Mouse (Mus musculus) liver, embryonic 14.5 days (tissue): ENCODE data around the gene Srarp. TPM values are rescaled to one million over a fixed set of nuclear protein-coding genes. Genes with fewer than 3 reads are reported as not detected.

Source experiments
- ATAC-seq: fragments of 200-750 bp; cut with Nextera tagmentation; 2 replicates; pipeline ENCODE4 v1.8.0; 2017; ENCODE audit warnings: moderate number of reproducible peaks, mild to moderate bottlenecking, moderate library complexity; ENCODE audit not compliant: insufficient read depth
- DNase-seq, 3 experiments: peaks; one replicate each; pipeline ENCODE4 v3.0.0-alpha.2; 2012 to 2013; ENCODE audit warnings: low read depth in 3 of 3, low spot score in 3 of 3
- H3K27ac ChIP-seq: fragments of 300-500 bp; sonication (generic); 2 replicates; pipeline ENCODE4 v1.5.1; 2014; ENCODE audit warnings: moderate library complexity, mild to moderate bottlenecking, control low read depth, inconsistent platforms
- H3K27me3 ChIP-seq: fragments of 300-500 bp; sonication (generic); 2 replicates; pipeline ENCODE4 v1.6.1; 2014; ENCODE audit warnings: mild to moderate bottlenecking, low read length, moderate library complexity; ENCODE audit not compliant: control insufficient read depth, insufficient read depth
- H3K36me3 ChIP-seq: fragments of 300-500 bp; sonication (generic); replicated peaks from 2 replicates; pipeline ENCODE4 v1.6.1; 2014; ENCODE audit warnings: low read depth; ENCODE audit not compliant: control insufficient read depth, insufficient read depth
- H3K4me1 ChIP-seq, 2 experiments: fragments of 200-500 bp in 1 of 2; fragments of 300-500 bp in 1 of 2; sonication (generic) in 1 of 2; replicated peaks; 2 replicates each; pipeline ENCODE4 v1.6.1; 2012 to 2014; ENCODE audit warnings: antibody characterized with exemption in 1 of 2, inconsistent platforms in 1 of 2, low read length in 1 of 2; ENCODE audit not compliant: control insufficient read depth in 2 of 2, insufficient read depth in 2 of 2
- H3K4me2 ChIP-seq: fragments of 300-500 bp; sonication (generic); 2 replicates; pipeline ENCODE4 v1.6.1; 2014; ENCODE audit warnings: low read depth, mild to moderate bottlenecking, control low read depth, moderate library complexity
- H3K4me3 ChIP-seq, 2 experiments: fragments of 200-500 bp in 1 of 2; fragments of 300-500 bp in 1 of 2; sonication (generic) in 1 of 2; 2 replicates each; pipeline ENCODE4 v1.5.1; 2012 to 2014; ENCODE audit warnings: low read depth in 2 of 2, low read length in 2 of 2, mild to moderate bottlenecking in 2 of 2, control low read depth in 1 of 2, inconsistent platforms in 1 of 2, moderate library complexity in 1 of 2; ENCODE audit not compliant: insufficient read depth in 1 of 2
- H3K9ac ChIP-seq: fragments of 300-500 bp; sonication (generic); replicated peaks from 2 replicates; pipeline ENCODE4 v1.6.1; 2014; ENCODE audit warnings: mild to moderate bottlenecking, control low read depth, moderate library complexity
- H3K9me3 ChIP-seq: fragments of 300-500 bp; sonication (generic); 2 replicates; pipeline ENCODE4 v1.6.1; 2016; ENCODE audit warnings: low read length, mixed read lengths; ENCODE audit not compliant: control insufficient read depth
- CTCF ChIP-seq: IDR thresholded peaks from 2 replicates; pipeline ENCODE4 v1.5.1; 2016; ENCODE audit warnings: antibody characterized with exemption, low read depth, control low read depth
- EP300 ChIP-seq: IDR thresholded peaks from 2 replicates; pipeline ENCODE4 v1.6.1; 2016; ENCODE audit warnings: antibody characterized with exemption, low read depth
- WGBS: fragments of 180-500 bp; shearing (Covaris S2); extraction: QIAGEN DNeasy Blood & Tissue Kit; methylation state at CpG from one replicate; pipeline ENCODE4 v1.1.7; 2014; ENCODE audit not compliant: insufficient replicate concordance; 5-methylcytosine and 5-hydroxymethylcytosine counted together
- polyA plus RNA-seq, 2 experiments: library from polyadenylated mRNA; depleted of rRNA in 1 of 2; stranded (reverse) in 1 of 2; unstranded in 1 of 2; fragments of >200 nt; fragmentation: Nextera tagmentation in 1 of 2; extraction: Ambion mirVana in 1 of 2; gene quantifications; 2 replicates each; pipeline versions ENCODE4 v1.2.1 to v1.2.3; 2012 to 2014

The Srarp gene
- polyA plus RNA-seq, 2 experiments: not detected

GRCm38 (mm10) chr4:141408577-141408976, 27.3 kb downstream of the Srarp start:
- Histone ChIP-seq H3K9ac (no peak overlapping the region), H3K36me3 (no peaks in the 10 kb centered on the region), H3K9me3 (no peaks in the 10 kb centered on the region), H3K27me3 (no peaks in the 10 kb centered on the region), H3K27ac (no peak overlapping the region), H3K4me3 (no peak overlapping the region), H3K4me1 (no peaks in the 10 kb centered on the region), H3K4me2 (no peak overlapping the region)
- no peak for TF ChIP-seq EP300
- DNase-seq (no peak), ATAC-seq (no peak)
- 74% methylated on average over 3 of the region's 3 CpGs for WGBS

DNA sequence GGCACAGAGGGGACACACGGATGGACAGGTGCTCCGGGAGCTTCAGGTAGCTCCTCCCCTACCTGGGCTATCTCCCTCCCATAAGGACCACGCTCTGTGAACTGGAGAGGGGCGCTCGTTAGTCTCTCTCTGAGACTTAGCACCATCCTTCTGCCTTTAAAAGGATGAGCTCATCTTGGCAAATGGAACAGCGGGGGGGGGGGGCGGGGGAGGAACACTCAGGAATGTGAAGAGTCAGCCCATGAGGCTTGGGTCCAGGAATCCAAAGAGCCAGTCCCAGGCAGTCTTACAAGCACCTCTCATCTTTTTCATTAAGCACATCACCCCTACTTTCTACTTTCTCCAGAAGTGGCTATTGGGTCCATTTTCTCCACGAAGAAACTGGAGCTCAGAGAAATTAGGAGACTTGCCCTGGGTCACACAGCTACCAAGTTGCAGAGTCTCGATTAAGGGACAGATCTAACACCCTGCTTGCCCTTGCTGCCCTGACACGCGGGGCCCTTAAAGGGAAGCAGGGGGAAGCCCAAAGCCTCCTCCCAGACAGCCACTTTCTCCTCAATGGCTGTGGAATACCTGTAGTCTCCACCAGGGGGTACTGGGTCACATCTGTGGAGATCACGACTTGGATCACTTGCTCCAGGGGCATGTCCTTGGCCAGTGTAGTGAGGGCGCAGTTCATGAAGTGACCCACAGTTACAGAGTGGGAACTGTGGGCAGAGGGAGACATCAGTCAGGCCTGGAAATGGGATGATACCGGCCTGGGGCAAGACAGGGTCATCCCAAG, 29.2 kb downstream of the Srarp start:
- Histone ChIP-seq H3K9me3 (no peaks in the 10 kb centered on the region), H3K36me3 (no peaks in the 10 kb centered on the region), H3K4me1 (no peaks in the 10 kb centered on the region), H3K27ac (no peak overlapping the region), H3K9ac (no peak overlapping the region), H3K27me3 (no peaks in the 10 kb centered on the region), H3K4me2 (no peak overlapping the region), H3K4me3 (no peak overlapping the region)
- ATAC-seq (no peak), DNase-seq (no peak)
- WGBS: 30% methylated on average over 13 of the region's 14 CpGs
- TF ChIP-seq EP300 (no peak), CTCF (peak; percentile 78)

GRCm38 (mm10) chr4:141405314-141405622, 30.6 kb downstream of the Srarp start:
- no peaks in the 10 kb centered on the region for H3K9me3 ChIP-seq
- WGBS: 63% methylated on average over 3 of the region's 3 CpGs
- H3K4me2 ChIP-seq: no peak overlapping the region
- DNase-seq: no peak
- H3K9ac ChIP-seq: no peak overlapping the region
- no peaks in the 10 kb centered on the region for H3K4me1 ChIP-seq
- no peaks in the 10 kb centered on the region for H3K27me3 ChIP-seq
- no peaks in the 10 kb centered on the region for H3K36me3 ChIP-seq
- no peak overlapping the region for H3K4me3 ChIP-seq
- TF ChIP-seq CTCF (no peak), EP300 (no peak)
- no peak overlapping the region for H3K27ac ChIP-seq
- no peak for ATAC-seq

- no peak for TF ChIP-seq EP300
- peak; percentile 98 for TF ChIP-seq CTCF
- no peak overlapping the region for H3K4me3 ChIP-seq
- 11% methylated on average over 15 of the region's 15 CpGs for WGBS
- no peak overlapping the region for H3K27ac ChIP-seq
- H3K27me3 ChIP-seq: no peaks in the 10 kb centered on the region
- no peaks in the 10 kb centered on the region for H3K4me1 ChIP-seq
- H3K4me2 ChIP-seq: no peak overlapping the region
- peak; percentile 51 to 53 (median 51) for DNase-seq
- H3K9me3 ChIP-seq: no peaks in the 10 kb centered on the region
- H3K36me3 ChIP-seq: no peaks in the 10 kb centered on the region
- H3K9ac ChIP-seq: no peak overlapping the region
- peak; percentile 28; the same call in 1 of the 2 replicates for ATAC-seq
These were observed 31.2 kb downstream of the Srarp start for GRCm38 (mm10) chr4:141404518-141405313.

DNA sequence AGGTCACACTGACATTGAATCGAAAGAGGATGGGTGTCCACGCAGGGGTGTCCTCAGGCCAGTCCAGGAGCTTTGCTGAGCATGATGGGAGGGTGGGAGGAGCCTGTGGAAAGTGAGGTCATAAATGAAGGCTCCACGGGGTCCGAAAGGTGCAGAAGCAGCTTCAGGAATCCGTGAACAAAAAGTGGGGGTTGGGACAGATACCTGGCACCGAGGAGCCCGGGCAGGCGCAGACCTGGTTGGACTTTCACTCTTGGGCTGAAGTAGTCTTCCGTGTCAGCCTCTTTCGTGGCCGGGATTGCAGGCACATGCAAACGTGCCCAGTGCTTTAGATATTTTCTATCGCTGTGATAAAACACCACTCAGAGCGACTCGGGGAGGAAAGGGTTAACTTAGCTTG, 35.7 kb downstream of the Srarp start:
- Histone ChIP-seq H3K36me3 (no peaks in the 10 kb centered on the region), H3K4me3 (no peak overlapping the region), H3K27me3 (no peaks in the 10 kb centered on the region), H3K9ac (no peak overlapping the region), H3K4me2 (no peak overlapping the region), H3K27ac (no peak overlapping the region), H3K4me1 (no peaks in the 10 kb centered on the region), H3K9me3 (no peaks in the 10 kb centered on the region)
- ATAC-seq (no peak), DNase-seq (no peak)
- TF ChIP-seq CTCF (no peak), EP300 (no peak)
- 65% methylated on average over 15 of the region's 15 CpGs for WGBS
